Mouse (Mus musculus) brain, adult 2 months (tissue): Measurements from ENCODE around the gene Agpat1.

ENCODE experiments used
- DNase-seq: peaks from one replicate; pipeline ENCODE4 v3.0.0; 2011; ENCODE audit warnings: low read depth, low spot score

Agpat1 gene

GRCm38 (mm10) chr17:34604061-34604508, at the start of gene Agpat1:
TSS of gene Agpat1 (plus strand) at chr17:34604262.
- peak; percentile 100 for DNase-seq

DNA sequence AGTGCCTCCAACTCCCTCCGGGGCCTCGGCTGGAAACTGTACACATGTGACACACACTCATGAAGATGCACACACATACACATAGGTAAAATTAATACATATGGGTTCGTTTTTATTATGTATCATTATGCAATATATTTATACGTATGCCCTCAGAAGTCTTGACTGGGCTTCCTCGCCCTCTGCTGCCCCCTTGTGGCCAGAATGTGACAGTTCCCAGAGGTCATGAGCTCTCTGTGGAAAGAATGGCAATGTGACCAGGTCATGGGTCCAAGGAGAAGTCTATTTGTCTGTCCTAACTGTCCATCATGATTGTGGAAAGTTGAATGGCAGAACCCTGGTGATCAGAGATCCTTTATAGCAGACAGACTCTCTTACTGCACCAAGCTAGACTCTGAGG, 48.6 kb upstream of the Agpat1 start:
- peak; percentile 73 for DNase-seq

DNA sequence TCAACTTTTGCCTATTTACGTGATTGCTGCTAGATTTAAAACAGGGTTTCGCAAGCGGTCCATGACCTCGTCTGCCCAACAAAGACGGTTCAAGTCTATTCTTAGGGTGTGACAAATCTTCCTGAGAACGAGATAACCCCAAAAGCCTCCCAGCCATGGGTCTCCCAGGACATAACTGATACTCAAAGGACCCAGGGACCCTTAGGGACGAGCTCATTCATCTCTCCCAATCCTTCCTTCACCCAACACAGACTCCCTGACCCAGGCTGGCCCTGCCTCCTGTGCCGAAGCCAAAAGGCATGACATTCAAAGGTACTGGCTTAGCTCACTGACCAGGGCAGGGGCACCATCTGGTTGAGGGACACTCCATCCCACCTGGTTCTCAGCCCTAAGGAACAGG, 47.7 kb upstream of the Agpat1 start:
- DNase-seq = no peak

GRCm38 (mm10) chr17:34557411-34557810, 46.7 kb upstream of the Agpat1 start:
- DNase-seq = no peak

DNA sequence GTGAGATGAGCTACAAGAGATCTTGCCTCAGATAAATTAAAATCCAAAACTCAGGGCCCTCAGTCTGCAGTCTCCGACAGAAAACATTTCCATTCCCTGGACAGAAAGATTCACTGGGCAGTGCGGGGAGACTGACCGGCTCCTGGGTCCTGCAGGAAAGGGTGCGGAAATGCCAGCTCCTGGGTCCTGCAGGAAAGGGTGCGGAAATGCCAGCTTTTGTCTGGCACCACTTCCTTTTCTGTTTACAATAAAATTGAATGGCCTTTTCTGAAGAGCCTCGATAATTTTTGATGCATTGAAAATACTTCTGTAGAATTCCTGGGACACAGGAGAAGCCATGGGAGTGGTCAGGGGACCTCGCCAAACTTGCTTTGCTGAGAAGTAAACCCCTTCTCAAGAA, 44.9 kb upstream of the Agpat1 start:
- DNase-seq = no peak

DNA sequence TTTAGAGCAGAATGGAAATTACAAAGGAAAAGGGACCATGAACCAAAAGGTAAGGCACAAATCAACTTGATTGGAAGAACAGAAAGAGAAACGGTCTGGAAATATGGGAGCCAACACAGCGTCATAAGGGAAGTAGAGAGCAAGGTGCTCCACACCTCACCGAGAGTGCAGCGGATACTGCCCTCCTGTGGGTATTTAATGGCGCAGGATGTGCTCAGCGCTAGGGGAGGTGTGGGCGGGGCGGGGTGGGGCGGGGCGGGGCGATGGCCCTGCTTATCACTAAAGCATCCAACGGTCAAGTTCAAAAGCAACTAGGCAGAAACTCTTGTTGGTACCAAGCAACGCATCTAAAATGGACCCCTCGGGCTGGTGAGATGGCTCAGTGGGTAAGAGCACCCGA, 44.2 kb upstream of the Agpat1 start:
- no peak for DNase-seq

DNA sequence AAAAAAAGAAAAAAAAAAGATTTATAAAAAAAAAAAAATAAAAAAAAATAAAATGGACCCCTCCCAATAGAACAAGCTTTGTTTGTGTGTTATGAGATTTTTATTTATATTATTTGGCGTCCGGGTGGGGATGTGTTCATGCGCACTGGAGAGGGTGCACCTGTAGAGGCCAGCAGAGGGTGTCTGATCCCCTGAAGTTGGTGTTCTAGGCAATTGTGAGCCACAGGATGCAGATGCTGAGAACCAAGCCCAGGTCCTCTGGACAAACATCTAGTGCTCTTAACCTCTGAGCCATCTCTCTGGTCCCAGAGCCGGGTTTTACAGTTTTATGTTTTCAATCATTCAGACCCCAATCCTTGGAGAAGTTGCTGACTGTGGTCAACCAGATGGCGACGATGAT, 43.6 kb upstream of the Agpat1 start:
- no peak for DNase-seq

DNA sequence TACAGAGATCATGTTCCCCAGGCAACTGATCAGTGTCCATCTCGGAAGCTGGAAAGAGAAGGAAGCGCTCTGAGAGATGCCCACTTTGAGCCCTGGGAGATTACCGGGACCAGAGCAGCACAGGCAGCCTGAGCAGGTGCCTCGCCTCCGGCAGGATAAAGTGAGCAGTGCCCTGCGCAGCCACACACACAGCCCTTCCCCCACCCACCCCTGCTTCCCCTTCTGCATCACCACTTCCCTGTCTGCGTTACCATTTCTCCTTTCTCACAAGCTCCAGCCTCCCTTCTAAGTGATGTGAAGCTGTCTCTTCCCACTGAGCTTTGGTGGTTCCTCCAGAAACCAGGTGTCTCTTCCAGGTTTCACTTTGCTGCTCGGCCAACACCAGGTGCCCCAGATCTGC, 42.9 kb upstream of the Agpat1 start:
- peak; percentile 51 for DNase-seq

DNA sequence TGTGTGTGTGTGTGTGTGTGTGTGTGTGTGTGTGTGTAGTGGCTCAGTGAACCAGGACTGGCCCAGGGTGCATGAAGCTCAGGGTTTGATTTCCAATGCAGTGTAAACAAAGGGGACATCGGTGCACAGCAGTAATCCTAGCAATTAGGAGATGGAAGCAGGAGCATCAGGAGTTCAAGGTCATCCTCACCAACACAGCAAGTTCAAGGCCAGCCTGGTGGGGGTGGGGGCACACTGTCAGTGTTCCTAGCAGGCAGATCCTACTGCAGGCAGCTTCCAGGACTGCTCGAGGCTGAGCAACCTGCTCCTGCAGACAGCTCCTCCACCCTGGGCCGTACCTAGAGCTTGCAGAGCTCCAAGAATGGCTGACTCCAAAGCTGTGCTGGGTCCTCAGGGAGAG, 41.5 kb upstream of the Agpat1 start:
- DNase-seq = no peak

- DNase-seq = no peak
Observed at GRCm38 (mm10) chr17:34563354-34563753, 40.7 kb upstream of the Agpat1 start.

- DNase-seq = no peak
Observed at GRCm38 (mm10) chr17:34564003-34564421, 40.0 kb upstream of the Agpat1 start, which contains the start of gene Notch4. TSS of gene Notch4 (plus strand) at chr17:34564268.

DNA sequence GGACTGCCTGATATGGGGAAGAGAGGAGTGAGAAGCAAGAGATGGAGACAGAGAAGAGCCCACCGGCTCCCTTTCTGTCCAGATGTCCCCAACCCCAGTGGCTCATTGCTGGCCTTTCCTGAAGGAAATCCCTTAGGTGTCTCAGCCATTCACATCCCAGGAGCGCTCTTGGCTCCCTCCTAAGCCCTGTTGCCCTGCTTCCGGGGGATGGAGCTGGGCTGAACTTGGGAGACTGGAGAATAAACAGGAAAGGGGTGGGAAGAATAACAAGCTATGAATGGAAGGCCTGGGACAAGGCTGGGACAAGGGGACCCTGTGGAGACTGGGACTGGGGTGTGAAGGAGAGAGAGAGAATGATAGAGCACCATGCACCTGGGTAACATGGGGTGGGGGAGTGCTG, 39.3 kb upstream of the Agpat1 start:
- no peak for DNase-seq

DNA sequence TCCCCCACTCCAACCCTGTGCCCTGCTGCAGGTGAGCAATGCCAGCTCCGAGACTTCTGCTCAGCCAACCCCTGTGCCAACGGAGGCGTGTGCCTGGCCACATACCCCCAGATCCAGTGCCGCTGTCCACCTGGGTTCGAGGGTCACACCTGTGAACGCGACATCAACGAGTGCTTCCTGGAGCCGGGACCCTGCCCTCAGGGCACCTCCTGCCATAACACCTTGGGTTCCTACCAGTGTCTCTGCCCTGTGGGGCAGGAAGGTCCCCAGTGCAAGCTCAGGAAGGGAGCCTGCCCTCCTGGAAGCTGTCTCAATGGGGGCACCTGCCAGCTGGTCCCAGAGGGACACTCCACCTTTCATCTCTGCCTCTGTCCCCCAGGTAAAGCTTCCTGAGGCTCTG, 36.8 kb upstream of the Agpat1 start:
- DNase-seq = no peak

DNA sequence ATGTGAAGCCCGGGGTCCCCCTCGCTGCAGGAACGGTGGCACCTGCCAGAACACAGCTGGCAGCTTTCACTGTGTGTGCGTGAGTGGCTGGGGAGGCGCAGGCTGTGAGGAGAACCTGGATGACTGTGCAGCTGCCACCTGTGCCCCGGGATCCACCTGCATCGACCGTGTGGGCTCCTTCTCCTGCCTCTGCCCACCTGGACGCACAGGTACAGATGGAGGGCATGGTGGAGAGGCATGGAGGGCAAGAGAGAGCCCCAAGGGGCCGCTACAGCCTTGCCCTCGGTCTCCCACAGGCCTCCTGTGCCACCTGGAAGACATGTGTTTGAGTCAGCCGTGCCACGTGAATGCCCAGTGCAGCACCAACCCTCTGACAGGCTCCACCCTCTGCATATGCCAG, 35.6 kb upstream of the Agpat1 start:
- DNase-seq = no peak

DNA sequence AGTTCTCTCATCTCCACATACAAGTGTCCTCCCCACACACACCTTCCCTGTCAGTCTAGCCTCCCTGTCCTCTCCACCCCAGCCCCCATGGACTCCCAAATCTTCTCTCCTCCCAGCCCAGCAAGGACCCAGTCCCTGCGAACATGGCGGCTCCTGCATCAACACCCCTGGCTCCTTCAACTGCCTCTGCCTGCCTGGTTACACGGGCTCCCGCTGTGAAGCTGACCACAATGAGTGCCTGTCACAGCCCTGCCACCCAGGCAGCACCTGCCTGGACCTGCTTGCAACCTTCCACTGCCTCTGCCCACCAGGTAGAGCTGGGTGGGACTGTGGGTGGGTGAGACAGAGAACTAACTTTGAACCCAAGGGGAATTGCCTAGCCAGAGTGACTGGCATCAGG, 34.1 kb upstream of the Agpat1 start:
- no peak for DNase-seq

GRCm38 (mm10) chr17:34571875-34572274, 32.2 kb upstream of the Agpat1 start:
- no peak for DNase-seq

DNA sequence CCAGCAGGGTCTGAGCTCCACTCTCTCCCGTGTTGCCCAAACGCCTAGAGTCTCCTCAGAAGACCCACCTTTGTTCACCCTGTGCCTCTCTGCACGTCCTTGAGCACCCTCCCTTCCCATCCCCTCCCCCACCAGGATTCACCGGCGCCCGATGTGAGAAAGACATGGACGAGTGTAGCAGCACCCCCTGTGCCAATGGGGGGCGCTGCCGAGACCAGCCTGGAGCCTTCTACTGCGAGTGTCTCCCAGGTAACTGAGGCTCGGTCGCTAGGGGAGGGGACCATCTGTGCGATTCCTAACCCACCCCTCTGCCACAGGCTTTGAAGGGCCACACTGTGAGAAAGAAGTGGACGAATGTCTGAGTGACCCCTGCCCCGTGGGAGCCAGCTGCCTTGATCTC, 31.7 kb upstream of the Agpat1 start:
- DNase-seq = no peak

DNA sequence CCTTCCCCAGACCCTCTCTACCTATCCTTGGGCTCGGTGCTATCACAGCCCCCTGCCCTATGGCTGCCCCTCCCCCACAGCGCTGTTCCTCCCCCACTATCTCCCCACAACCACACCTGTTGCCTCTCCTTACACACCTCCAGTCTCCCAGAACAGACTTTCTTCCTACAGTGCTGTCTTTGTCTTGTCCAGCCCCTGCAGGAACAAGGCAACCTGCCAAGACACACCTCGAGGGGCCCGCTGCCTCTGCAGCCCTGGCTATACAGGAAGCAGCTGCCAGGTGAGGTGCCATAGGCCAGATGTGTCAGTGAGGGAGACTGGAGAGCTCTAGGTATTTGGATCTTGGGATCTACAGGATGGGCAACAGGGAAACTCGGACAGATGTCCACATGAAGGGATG, 27.5 kb upstream of the Agpat1 start:
- no peak for DNase-seq

GRCm38 (mm10) chr17:34578070-34578469, 26.0 kb upstream of the Agpat1 start:
- DNase-seq = no peak

DNA sequence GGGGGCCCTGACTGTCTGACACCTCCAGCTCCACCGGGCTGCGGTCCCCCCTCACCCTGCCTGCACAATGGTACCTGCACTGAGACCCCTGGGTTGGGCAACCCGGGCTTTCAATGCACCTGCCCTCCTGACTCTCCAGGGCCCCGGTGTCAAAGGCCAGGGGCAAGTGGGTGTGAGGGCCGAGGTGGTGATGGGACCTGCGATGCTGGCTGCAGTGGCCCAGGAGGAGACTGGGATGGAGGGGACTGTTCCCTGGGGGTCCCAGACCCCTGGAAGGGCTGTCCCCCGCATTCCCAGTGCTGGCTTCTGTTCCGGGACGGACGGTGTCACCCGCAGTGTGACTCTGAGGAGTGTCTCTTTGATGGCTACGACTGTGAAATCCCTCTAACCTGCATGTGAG, 21.5 kb upstream of the Agpat1 start:
- no peak for DNase-seq

GRCm38 (mm10) chr17:34583397-34583796, 20.7 kb upstream of the Agpat1 start:
- no peak for DNase-seq

DNA sequence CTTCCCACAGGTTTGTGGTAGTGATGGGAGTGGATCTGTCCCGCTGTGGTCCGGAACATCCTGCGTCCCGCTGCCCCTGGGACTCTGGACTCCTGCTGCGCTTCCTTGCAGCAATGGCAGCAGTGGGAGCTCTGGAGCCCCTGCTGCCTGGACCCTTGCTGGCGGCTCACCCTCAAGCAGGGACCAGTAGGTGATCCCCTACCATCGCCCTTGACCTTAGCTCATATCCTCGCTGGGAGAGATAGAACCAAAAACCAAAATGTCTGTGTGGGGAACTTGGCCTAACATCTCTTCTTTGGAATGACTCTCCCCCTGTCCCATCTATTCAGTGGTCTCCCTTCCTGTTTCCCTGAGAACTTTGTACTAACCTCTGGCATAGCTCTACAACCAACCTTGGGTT, 20.2 kb upstream of the Agpat1 start:
- DNase-seq = no peak

- peak; percentile 52 for DNase-seq
Observed at GRCm38 (mm10) chr17:34585121-34585520, 18.9 kb upstream of the Agpat1 start.
